Comparison of ENCODE assay signal across 16 mouse cellular contexts in the genomic region with DNA sequence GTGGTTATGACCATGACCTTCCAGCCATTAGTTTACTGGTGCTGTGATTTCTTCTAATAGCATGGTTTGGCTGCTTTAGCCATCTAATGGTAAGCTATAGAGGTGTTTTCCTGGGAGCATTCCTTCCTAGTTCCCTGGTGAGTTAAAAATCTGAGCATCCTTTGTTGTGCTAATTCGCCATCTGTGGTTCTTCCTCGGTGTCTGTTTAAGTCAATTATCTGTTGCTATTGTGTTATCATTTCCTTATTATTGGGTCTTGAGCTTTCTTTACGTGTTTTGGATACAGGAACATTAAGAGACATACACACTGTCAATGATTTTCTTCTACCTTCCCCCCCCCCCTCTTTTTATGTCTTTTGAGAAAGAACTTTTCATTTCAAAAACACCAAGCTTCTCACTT.
"Had no signal": no experiment of that assay in that cellular context is flagged by ENCODE, and none has a peak within 500 bp of the region (broad histone marks: within the 10 kb centered on the region; RNA-seq: fewer than 3 reads in every experiment).

No protein-coding gene starts in this region.

- H3K9ac ChIP-seq: liver, postnatal 0 days; lung, embryonic 15.5 days; midbrain, embryonic 13.5 days; midbrain, embryonic 15.5 days; neural tube, embryonic 12.5 days had no signal

- H3K27me3 ChIP-seq: lung, embryonic 15.5 days; megakaryocyte, embryonic 14.5 days; midbrain, embryonic 13.5 days; midbrain, embryonic 15.5 days; neural tube, embryonic 12.5 days had no signal

- H3K4me3 ChIP-seq: lung, embryonic 15.5 days; midbrain, embryonic 13.5 days; midbrain, embryonic 15.5 days; neural tube, embryonic 12.5 days had no signal

- H3K36me3 ChIP-seq: lung, embryonic 15.5 days; midbrain, embryonic 13.5 days; midbrain, embryonic 15.5 days; neural tube, embryonic 12.5 days had no signal

- ATAC-seq: liver, postnatal 0 days; lung, postnatal 0 days; midbrain, embryonic 13.5 days; midbrain, embryonic 15.5 days had no signal

- H3K27ac ChIP-seq: lung, embryonic 15.5 days; macrophage; midbrain, embryonic 13.5 days; midbrain, embryonic 15.5 days; neural tube, embryonic 12.5 days had no signal

- H3K4me2 ChIP-seq: lung, embryonic 15.5 days; midbrain, embryonic 11.5 days; midbrain, embryonic 13.5 days; midbrain, embryonic 15.5 days; neural tube, embryonic 12.5 days had no signal

- H3K4me1 ChIP-seq: lung, embryonic 15.5 days; megakaryocyte, embryonic 14.5 days; midbrain, embryonic 13.5 days; midbrain, embryonic 15.5 days had no signal

- DNase-seq: liver, postnatal 0 days; lung, adult 2 months; lung, postnatal 14 days; lung, postnatal 36 days; right cerebral cortex, postnatal 14 days; thymus, adult 2 months; thymus, postnatal 25 days; thymus, postnatal 4 days had no signal

- H3K9me3 ChIP-seq: lung, embryonic 15.5 days; midbrain, embryonic 15.5 days had no signal
